Mouse (Mus musculus) lung, postnatal 25 days (tissue): ENCODE measurements at regions not wholly inside any gene's neighbourhood (a gene's known extent, or its start where the extent isn't known, plus 50 kb on each side); places are given as distances from the start of the nearest gene placed in this dataset.

Experiments used
- DNase-seq: peaks from one replicate; pipeline ENCODE4 v3.0.0; 2022; ENCODE audit warnings: low spot score

DNA sequence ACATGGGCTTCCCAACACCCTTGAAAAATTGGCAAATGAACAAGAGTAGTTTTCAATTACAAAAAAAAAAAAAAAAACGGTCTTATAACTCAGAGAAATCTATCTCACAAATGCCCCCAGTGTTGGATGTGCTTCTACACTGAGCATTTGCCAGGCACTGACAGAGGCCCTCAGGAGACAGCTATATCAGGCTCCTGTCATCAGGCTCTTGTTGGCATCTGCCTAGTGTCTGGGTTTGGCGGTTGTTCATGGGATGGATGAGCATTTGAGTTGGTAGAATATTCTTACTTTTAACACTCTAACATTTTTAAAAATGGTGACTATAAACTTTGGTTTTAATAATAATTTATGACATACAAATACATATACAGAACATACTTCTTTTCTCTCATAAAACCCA, 1555.4 kb upstream of the Map3k7 start:
- DNase-seq = no peak

DNA sequence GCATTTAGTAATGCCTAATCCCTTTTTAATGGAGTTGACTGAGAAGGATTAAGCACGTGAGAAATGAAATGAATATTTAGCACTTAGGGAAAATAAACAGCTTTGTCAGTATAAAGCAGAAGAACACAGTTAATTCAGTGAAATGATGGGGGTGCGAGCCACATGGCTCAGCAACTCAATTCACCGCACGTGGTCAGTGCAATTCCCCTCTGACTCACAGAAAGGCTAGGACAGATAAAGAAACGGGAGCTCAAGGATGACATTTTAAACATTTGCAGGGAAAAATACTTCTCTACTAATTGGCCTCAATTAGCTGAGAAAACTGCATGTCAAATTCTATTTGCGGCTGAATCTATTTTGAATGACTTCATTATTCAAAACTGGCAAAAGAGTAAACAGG, 1516.3 kb upstream of the Map3k7 start:
- DNase-seq = no peak

DNA sequence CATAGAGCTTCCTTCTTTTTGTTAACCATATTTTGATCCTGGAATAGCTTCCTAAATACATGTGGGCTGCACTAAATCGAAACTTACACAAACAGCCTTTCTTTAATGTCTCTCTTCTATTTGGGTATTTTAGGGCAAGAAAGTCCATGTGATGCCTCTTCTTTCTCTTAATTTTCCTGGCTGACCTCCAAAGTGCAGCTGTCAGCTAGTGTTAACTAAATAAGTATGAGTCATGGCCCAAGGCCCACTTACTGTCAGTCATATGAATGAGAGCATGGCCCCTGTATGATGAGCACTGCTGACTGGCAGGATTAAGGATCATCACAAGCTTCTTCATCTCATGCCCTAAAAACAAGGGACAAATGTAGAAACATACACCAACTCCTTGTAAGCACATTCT, 1513.5 kb upstream of the Map3k7 start:
- DNase-seq = no peak

DNA sequence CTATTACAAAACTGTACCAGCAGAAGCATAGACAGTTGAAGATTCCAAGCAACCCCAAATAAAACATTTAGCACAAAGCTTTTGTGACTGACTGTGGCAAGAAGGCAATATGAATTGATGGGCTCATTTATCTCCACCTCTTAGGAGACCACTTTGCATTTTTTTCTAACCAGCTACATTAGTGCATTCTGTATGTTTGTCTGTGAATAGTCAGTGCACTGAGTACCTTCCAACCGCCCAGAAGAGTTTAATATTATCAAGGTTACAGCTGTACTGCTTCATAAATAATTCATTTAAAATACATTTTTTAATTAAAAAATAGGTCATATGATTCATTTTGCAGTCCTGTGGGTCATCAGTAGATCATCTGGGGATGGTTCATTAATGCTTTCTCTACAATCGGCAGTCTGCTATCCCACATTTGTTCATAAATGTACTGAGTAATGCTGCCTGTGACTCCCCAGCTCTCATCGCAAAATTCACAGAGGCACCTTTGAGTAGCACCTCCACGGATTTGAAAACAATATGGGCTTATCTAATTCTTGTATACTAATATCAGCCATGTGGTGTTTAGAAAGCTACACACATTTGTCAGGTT, 1496.5 kb upstream of the Map3k7 start:
- no peak for DNase-seq

DNA sequence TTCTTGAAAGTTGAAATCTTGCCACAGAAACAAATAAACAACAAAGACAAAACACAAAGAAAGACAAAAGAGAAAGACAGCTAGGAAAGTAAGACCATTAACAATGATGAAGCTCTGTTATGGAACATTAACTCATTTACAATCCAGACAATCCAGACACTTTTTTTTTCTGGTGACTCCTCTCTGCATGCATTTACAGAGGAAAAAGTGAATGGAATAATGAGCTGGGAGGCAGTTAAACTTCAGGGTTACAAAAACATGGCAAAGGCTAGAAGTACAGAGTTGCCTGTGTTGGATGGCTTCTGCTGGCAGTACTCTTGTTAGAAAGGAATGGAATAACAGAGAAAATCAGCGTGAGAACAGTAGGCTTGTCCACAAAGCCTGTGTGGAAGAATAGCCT, 1487.3 kb upstream of the Map3k7 start:
- DNase-seq = peak; percentile 0

DNA sequence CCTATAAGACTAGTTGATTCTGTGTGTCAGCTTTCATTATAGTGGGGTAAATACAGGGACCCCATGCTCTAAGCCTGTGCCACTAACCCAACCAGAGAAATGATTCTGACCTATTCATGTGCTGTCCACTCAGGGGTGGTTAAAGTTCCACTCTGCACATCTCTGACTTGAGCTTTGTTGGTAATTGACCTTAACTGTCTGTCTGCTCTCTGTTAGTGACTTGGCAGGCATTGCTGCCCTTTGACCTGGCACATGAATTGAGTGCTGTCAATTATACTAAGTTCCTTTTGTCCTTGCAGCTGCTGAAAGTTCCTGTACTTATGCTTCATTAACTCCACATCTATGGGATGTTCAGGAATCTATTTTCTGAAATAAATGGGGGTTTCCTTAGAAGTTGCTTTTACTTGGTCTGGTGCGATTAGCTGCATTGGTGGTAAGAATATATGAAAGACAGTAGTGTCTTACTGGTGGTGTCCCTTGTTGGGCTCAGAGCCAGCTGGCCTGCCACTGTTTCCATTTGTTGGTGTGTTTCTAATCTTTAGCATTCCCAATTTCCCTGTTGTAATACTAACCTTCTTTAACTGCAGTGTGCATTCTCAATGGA, 1463.7 kb upstream of the Map3k7 start:
- DNase-seq = no peak
